Mouse (Mus musculus): ENCODE results near the gene Ptprn2. TPM values are rescaled to one million over a fixed set of nuclear protein-coding genes. Genes with fewer than 3 reads are reported as not detected.

Gene Ptprn2
- total RNA-seq, 2 experiments from 2014 or later = 14.8 to 17.6 TPM

DNA sequence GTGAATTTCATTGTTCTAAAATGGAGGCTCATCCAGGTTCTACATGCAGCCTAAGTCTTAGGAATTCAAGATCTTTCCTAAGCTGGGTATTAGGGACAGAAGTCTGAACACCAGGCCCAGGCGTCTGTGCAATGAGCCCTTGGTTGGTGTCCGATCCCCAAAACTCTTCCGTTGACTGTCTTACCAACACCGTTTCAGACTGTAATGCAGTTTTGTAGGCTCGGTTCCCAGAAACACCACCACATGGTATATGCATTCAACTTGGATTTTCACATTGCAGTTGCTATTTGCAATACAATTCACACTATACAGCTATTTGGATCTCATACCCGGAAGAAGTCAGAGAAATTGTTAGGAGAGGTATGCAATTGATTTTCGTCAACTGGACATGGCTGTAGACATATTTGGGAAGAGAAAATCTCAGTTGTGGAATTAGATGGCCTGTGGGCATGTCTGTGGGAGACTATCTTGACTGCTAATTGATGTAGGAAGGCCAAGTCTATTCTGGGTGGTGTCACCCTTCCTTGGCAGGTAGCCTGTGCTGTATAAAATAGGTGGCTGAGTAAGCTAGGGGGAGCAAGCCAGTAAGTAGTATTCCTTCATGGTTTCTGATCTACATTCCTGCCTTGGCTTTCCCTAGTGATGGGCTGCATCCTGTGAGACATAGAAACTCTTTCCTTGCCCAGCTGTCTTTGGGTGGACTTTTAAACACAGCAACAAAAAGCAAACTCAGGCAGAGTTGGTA, 109.5 kb downstream of the Ptprn2 start:
- no peak for DNase-seq

DNA sequence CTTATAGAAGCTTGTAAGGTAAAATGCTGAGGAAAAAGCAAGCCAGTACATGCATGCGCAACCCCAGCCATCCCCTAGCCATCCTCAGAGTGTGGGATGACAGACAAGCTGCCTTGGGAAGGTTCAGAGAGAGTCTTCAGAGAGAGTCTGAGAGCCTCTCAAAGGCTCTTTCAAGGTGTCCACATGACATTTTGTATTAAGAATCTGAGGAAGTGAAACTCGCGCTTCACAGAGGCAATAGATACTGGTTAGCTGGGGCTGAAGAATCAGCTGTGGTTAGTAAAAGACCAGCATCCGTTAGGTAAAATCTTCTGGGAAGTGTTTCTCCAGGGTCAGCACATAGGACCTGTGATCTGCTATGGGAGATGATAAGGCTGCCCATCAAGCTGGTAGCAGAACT, 110.2 kb downstream of the Ptprn2 start:
- no peak for DNase-seq

- DNase-seq = no peak
These were observed 111.5 kb downstream of the Ptprn2 start for GRCm38 (mm10) chr12:116596993-116597392.

DNA sequence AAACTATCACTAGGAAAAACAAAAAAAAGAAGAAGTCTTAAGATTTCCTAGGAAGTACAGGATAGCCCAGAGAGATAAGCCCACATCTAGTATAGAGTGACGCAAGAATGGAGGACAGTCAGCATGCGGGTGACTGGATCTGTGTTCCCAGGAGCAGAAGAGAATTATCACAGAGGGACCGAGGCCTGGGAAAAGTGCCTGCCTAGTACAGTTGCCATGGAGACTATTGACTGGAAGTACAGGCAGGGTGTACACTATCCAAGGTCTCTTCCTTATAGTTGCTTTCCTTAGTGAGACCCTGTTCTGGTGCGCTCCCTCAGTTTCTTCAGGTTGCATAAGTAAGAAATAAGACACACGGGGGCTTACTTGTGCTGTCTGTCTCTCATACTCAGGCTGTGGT, 112.2 kb downstream of the Ptprn2 start:
- DNase-seq = no peak

DNA sequence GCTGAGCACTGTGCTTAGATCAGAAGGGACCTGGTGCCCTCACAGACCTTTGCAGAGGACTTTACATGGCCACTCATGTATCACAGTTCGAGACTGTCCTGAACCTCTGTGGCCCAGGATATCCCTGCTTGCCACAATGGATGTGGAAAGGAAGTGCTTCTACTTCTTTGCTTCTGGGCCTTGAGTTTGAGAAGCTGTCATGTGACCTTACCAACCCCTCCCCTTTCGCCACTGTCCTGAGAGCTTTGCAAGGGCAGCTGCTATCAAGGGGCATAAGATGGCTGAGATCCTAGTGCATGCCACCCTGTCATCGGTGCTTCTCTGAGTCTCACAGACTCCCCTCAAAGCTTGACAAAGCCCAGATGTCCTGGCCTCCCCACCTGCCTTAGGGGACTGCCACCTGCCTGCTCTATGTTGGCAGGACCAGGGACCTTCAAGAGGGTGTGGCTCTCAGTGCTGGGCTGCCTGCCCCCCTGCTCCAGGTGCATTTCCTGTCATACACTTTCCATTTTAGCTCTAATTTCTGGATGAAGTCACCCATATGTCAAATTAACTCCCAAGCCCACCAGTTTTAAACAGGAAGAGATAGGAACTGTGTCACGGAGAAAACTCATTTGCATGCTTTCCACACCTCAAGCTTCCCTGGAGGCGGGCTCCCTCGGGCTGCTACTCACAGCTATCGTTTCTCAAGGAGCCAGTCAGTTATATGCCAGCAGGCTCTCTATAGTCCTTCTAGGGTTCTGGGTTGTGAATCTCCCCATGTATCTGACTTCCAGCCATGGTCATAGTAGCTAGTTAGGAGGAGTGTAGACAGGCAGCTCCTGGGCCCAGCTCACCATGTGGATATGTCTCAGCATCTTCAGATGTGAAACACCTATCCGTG, 112.8 kb downstream of the Ptprn2 start:
- DNase-seq = no peak

DNA sequence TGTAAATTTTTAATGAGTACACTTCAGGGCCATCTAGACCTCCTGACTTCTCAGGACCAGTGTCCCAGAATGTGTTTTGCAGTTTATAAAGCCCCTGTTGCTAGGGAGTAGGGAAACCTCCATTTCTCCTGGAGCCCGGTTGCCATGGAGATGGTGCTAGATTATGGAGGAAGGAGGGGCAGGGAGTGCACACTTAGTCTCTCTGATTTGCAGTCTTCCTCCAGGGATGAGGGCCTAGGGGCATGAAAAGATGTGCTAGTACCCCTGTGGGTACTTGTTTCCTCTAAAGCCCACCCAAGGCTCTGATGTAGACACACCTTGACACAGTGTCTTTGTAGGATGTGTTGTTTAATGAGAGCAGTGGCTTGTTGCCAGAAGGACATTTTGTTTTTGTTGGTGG, 114.0 kb downstream of the Ptprn2 start:
- DNase-seq = no peak

GRCm38 (mm10) chr12:116600054-116600453, 114.5 kb downstream of the Ptprn2 start:
- no peak for DNase-seq

- DNase-seq = no peak
These were observed 115.9 kb downstream of the Ptprn2 start for GRCm38 (mm10) chr12:116601395-116601794.

DNA sequence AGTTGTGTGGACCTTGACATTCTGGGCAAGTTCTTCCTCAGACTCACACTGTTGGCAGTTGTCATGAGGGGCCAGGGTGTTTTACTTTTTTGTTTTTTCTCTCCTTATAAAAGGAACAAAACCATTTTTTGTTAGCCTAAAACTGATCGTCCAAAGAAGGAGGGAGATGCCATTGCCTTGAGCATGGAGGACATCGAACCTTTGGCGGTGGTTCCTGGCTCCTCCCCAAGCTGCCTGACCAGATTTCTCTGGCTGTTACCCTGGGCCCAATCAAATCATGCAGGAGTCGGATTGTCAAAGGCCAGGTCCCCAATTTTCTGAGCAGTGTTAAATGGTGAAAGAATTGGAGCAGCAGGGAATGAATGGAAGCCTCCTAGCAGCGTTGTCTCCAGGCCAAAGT, 116.4 kb downstream of the Ptprn2 start:
- DNase-seq = no peak

DNA sequence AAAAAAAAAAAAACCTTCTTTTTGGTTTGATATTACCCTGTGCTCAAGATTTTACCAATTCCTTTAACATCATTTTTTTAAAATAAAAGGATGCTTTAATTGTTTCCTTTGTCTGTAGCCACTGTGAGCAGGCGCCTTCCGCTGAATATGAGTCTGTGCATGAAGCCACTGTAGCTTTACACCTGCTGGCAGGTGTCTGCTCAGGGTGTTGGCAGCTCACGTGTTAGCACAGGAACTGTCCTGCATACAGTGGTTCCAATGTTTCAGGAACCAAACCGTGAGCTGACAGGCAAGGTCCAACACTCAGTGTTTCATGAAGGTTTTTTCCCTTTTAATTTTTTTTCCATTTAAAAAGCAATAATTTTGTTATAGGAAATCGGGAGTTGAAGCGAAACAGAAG, 123.1 kb downstream of the Ptprn2 start:
- DNase-seq = no peak

DNA sequence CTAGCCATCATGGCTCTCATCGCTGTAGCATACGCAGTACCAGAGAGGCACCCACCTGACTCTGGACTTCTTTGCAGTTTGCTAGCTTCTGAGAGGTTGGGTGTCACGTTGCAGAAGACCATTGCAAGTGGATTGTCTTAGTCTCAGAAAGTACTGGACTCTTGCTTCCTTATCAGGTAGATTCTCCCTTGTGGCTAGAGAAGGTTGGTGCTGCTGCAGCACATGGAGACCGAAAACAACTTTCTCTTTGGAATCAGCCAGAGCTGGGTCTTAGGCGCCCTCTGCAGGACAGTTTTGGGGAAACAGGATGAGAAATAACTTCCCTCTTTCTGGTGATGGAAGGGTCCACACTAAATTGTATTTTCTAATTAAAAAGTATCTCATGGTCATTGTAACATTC, 134.3 kb downstream of the Ptprn2 start:
- DNase-seq = peak; percentile 66 to 74

GRCm38 (mm10) chr12:116620299-116620698, 134.8 kb downstream of the Ptprn2 start:
- no peak for DNase-seq

DNA sequence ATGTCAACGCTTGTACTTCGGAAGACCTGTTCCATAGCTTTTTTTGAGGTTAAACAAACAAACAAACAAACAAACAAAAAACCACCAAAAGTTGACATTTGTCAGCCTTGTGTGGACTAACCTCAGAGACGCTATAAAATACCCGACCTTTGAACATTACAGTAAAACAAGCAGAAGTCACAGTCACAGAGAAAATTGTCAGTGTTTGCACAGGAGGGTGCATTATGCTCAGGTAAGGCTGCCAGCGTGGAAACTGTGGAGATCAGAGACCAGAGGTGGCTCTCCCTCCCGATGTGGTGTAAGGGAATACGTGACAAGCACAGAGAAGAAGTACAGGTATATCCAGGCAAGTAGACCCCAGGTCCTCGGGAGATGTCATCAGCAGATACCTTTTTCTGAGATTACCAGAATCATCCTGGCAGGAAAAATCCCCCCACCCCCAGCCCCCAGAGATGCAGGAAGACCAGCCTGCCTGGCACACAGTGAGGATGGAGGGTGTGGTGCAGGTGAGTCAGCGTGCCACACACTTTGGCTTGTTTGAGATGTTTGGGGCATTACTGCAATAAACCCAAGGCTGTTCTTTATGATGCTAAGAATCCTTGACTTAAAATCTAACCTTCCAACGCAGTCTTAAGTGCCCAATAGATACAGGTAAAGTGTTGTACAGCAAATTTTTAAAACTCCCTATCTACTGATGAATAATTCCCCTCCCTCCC, 136.0 kb downstream of the Ptprn2 start:
- no peak for DNase-seq

GRCm38 (mm10) chr12:116622665-116623387, 137.3 kb downstream of the Ptprn2 start:
- no peak for DNase-seq

DNA sequence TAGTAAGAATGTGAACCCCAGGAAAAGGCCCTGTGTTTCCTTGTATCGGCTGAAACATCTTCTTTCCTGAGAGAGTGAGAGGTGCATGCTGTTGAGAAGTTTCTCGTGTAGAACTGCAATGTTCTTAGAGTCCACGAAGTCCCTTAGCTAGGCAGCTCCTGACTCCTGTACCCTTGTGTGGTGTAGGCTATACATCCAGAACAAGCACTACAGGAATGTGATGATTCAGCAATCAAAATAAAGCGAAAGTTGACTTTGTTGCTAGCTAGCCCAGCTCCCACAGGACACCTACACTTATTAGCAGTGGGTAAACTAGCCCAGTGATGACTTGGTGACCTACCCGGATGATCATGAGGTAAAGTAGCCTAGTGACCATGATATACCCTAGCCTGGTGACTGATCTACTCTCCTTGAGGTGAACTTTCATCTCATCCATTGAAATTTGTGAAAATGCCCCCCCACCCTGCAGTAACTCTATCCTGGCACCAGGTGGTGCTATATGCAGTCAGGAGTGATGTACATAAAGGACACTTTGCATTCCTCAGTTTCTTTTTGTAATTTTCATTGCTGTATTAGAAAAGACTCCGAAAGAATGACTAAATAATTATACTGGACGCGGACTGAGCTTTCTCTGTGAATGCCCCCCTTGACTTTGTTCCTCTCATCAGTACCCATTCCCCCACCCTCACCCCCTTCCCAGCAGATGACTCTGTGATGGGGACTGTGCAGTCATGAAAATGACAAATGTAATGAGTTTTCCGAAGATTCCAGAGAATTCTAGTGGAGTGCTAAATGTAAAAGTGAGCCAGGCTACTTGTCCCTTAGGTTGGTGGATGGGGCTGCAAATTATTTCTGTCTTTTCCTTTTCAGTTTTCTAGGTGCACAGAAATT, 140.1 kb downstream of the Ptprn2 start:
- peak; percentile 17 to 47 for DNase-seq

- DNase-seq = no peak
These were observed 143.5 kb downstream of the Ptprn2 start for GRCm38 (mm10) chr12:116628992-116629391.

DNA sequence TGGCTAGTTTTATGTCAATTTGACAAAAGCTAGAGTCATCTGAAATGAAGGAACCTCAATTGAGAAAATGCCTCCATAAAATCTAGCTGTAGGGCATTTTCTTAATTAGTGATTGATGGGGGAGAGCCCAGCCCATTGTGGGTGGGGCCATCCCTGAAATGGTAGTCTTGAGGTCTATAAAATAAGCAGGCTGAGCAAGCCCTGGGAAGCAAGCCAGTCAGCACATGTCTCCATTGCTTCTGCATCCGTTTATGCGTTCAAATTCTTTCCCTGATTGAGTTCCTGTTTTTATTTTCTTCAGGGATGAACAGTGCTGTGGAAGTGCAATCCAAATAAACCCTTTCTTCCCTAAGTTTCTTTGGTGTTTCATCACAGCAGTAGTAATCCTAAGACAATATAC, 152.0 kb downstream of the Ptprn2 start:
- DNase-seq = no peak

GRCm38 (mm10) chr12:116640871-116641270, 155.4 kb downstream of the Ptprn2 start:
- no peak for DNase-seq

GRCm38 (mm10) chr12:116641339-116642190, 156.0 kb downstream of the Ptprn2 start:
- DNase-seq = no peak

DNA sequence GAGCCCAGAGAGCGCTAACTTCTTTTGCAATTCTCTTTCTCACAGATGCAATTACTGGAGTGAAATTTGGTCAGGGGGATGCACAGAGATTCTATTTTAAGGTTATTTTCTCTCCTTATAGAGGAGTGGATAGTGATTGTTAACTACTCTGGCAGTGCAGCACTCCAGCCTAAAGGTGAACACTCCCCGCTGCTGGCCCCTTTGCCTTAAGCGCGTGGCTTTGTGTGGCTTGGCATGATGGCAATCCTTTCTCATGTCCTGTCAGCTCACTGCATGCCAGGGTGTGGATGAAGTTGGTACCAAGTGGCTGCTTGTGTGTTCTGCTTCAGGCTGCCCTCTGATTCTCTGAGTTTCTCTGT, 156.7 kb downstream of the Ptprn2 start:
- DNase-seq = no peak
